Mouse (Mus musculus) neural tube, embryonic 14.5 days (tissue): ENCODE measurements around the gene Myb. TPM values are rescaled to one million over a fixed set of nuclear protein-coding genes. Genes with fewer than 3 reads are reported as not detected.

Source experiments
- ATAC-seq: fragments of 200-750 bp; cut with Nextera tagmentation; 2 replicates; pipeline ENCODE4 v1.8.0; 2017; ENCODE audit warnings: low read depth, mild to moderate bottlenecking, moderate TSS enrichment, moderate library complexity
- H3K27ac ChIP-seq: fragments of 300-500 bp; sonication (generic); 2 replicates; pipeline ENCODE4 v1.5.1; 2014; ENCODE audit warnings: low read depth, mild to moderate bottlenecking, control low read depth, low read length, moderate library complexity, mixed read lengths
- H3K27me3 ChIP-seq: fragments of 300-500 bp; sonication (generic); 2 replicates; pipeline ENCODE4 v1.6.1; 2014; ENCODE audit warnings: low read length; ENCODE audit not compliant: control insufficient read depth, insufficient read depth
- H3K36me3 ChIP-seq: fragments of 300-500 bp; sonication (generic); 2 replicates; pipeline ENCODE4 v1.6.1; 2014; ENCODE audit warnings: low read length, mixed read lengths; ENCODE audit not compliant: control insufficient read depth, insufficient read depth
- H3K4me1 ChIP-seq: fragments of 300-500 bp; sonication (generic); 2 replicates; pipeline ENCODE4 v1.6.1; 2014; ENCODE audit warnings: low read length; ENCODE audit not compliant: control insufficient read depth, insufficient read depth
- H3K4me2 ChIP-seq: fragments of 300-500 bp; sonication (generic); 2 replicates; pipeline ENCODE4 v1.6.1; 2014; ENCODE audit warnings: mild to moderate bottlenecking, low read depth, low read length, control low read depth
- H3K4me3 ChIP-seq: fragments of 300-500 bp; sonication (generic); 2 replicates; pipeline ENCODE4 v1.5.1; 2014; ENCODE audit warnings: low read depth, low read length, control low read depth, mixed read lengths
- H3K9ac ChIP-seq: fragments of 300-500 bp; sonication (generic); replicated peaks from 2 replicates; pipeline ENCODE4 v1.6.1; 2014; ENCODE audit warnings: low read depth, mild to moderate bottlenecking, control low read depth, low read length, mixed read lengths
- H3K9me3 ChIP-seq: fragments of 300-500 bp; sonication (generic); 2 replicates; pipeline ENCODE4 v1.6.1; 2016; ENCODE audit warnings: low read length; ENCODE audit not compliant: control insufficient read depth
- WGBS: fragments of 180-500 bp; shearing (Covaris S2); extraction: QIAGEN DNeasy Blood & Tissue Kit; methylation state at CpG from one replicate; pipeline ENCODE4 v1.1.7; 2014; 5-methylcytosine and 5-hydroxymethylcytosine counted together
- polyA plus RNA-seq: library from polyadenylated mRNA; unstranded; fragments of >200 nt; fragmentation: Nextera tagmentation; extraction: Ambion mirVana; gene quantifications from 2 replicates; pipeline ENCODE4 v1.2.1, GENCODE M21; 2014

The Myb gene
- polyA plus RNA-seq, 1 experiment from 2014 or later = 2.3 TPM

- 87% methylated on average over 5 of the region's 5 CpGs for WGBS
- no peaks in the 10 kb centered on the region for H3K27me3 ChIP-seq
- no peaks in the 10 kb centered on the region for H3K36me3 ChIP-seq
- no peak overlapping the region for H3K4me3 ChIP-seq
- no peak overlapping the region for H3K9ac ChIP-seq
- no peaks in the 10 kb centered on the region for H3K4me1 ChIP-seq
- H3K27ac ChIP-seq = no peak overlapping the region
- no peaks in the 10 kb centered on the region for H3K9me3 ChIP-seq
- no peak; the same call in 1 of the 2 replicates for ATAC-seq
- no peak overlapping the region for H3K4me2 ChIP-seq
Measured at GRCm38 (mm10) chr10:21186733-21187132, 25.9 kb upstream of the Myb start.

GRCm38 (mm10) chr10:21178711-21179110, 17.9 kb upstream of the Myb start:
- H3K4me2 ChIP-seq = no peak overlapping the region
- 38% methylated on average over 5 of the region's 5 CpGs for WGBS
- H3K27me3 ChIP-seq = no peaks in the 10 kb centered on the region
- no peaks in the 10 kb centered on the region for H3K36me3 ChIP-seq
- no peaks in the 10 kb centered on the region for H3K4me1 ChIP-seq
- ATAC-seq = no peak
- H3K9ac ChIP-seq = no peak overlapping the region
- no peaks in the 10 kb centered on the region for H3K9me3 ChIP-seq
- H3K4me3 ChIP-seq = no peak overlapping the region
- no peak overlapping the region for H3K27ac ChIP-seq

GRCm38 (mm10) chr10:21178281-21178680, 17.5 kb upstream of the Myb start:
- no peaks in the 10 kb centered on the region for H3K4me1 ChIP-seq
- H3K36me3 ChIP-seq = no peaks in the 10 kb centered on the region
- WGBS = 80% methylated on average over 10 of the region's 10 CpGs
- no peak overlapping the region for H3K4me2 ChIP-seq
- no peak overlapping the region for H3K4me3 ChIP-seq
- ATAC-seq = no peak
- H3K9ac ChIP-seq = no peak overlapping the region
- no peaks in the 10 kb centered on the region for H3K9me3 ChIP-seq
- no peak overlapping the region for H3K27ac ChIP-seq
- H3K27me3 ChIP-seq = no peaks in the 10 kb centered on the region

GRCm38 (mm10) chr10:21172650-21173200, 11.9 kb upstream of the Myb start:
- no peaks in the 10 kb centered on the region for H3K4me1 ChIP-seq
- no peaks in the 10 kb centered on the region for H3K27me3 ChIP-seq
- no peak overlapping the region for H3K9ac ChIP-seq
- H3K4me2 ChIP-seq = no peak overlapping the region
- no peak overlapping the region for H3K4me3 ChIP-seq
- WGBS = 83% methylated on average over 4 of the region's 4 CpGs
- H3K9me3 ChIP-seq = no peaks in the 10 kb centered on the region
- no peaks in the 10 kb centered on the region for H3K36me3 ChIP-seq
- no peak for ATAC-seq
- H3K27ac ChIP-seq = no peak overlapping the region

GRCm38 (mm10) chr10:21168466-21168865, 7.7 kb upstream of the Myb start:
- H3K9me3 ChIP-seq = no peaks in the 10 kb centered on the region
- H3K4me2 ChIP-seq = no peak overlapping the region
- H3K27ac ChIP-seq = no peak overlapping the region
- no peaks in the 10 kb centered on the region for H3K4me1 ChIP-seq
- no peak overlapping the region for H3K9ac ChIP-seq
- no peak overlapping the region for H3K4me3 ChIP-seq
- no peak for ATAC-seq
- no peaks in the 10 kb centered on the region for H3K27me3 ChIP-seq
- WGBS = 93% methylated on average over 8 of the region's 8 CpGs
- no peaks in the 10 kb centered on the region for H3K36me3 ChIP-seq

GRCm38 (mm10) chr10:21167842-21168241, 7.1 kb upstream of the Myb start:
- 92% methylated on average over 6 of the region's 6 CpGs for WGBS
- no peaks in the 10 kb centered on the region for H3K36me3 ChIP-seq
- H3K4me2 ChIP-seq = no peak overlapping the region
- no peak overlapping the region for H3K4me3 ChIP-seq
- no peaks in the 10 kb centered on the region for H3K27me3 ChIP-seq
- H3K9ac ChIP-seq = no peak overlapping the region
- H3K9me3 ChIP-seq = no peaks in the 10 kb centered on the region
- no peak for ATAC-seq
- H3K4me1 ChIP-seq = no peaks in the 10 kb centered on the region
- no peak overlapping the region for H3K27ac ChIP-seq

- WGBS = 86% methylated on average over 5 of the region's 5 CpGs
- Histone ChIP-seq H3K36me3 (no peaks in the 10 kb centered on the region), H3K27me3 (peaks cover 4% of the 10 kb centered on the region; the same call in 1 of the 2 replicates), H3K27ac (no peak overlapping the region), H3K4me1 (no peaks in the 10 kb centered on the region), H3K4me3 (no peak overlapping the region), H3K9me3 (no peaks in the 10 kb centered on the region), H3K9ac (no peak overlapping the region), H3K4me2 (no peak overlapping the region)
- no peak for ATAC-seq
Measured at GRCm38 (mm10) chr10:21167165-21167564, 6.4 kb upstream of the Myb start.

- no peak overlapping the region for H3K27ac ChIP-seq
- no peaks in the 10 kb centered on the region for H3K4me1 ChIP-seq
- no peaks in the 10 kb centered on the region for H3K9me3 ChIP-seq
- no peaks in the 10 kb centered on the region for H3K36me3 ChIP-seq
- peaks cover 6% of the 10 kb centered on the region; the same call in 1 of the 2 replicates for H3K27me3 ChIP-seq
- H3K4me2 ChIP-seq = no peak overlapping the region
- no peak overlapping the region for H3K4me3 ChIP-seq
- WGBS = 85% methylated on average over 4 of the region's 4 CpGs
- no peak overlapping the region for H3K9ac ChIP-seq
- no peak for ATAC-seq
Measured at GRCm38 (mm10) chr10:21165411-21165810, 4.6 kb upstream of the Myb start.

- 49% methylated on average over 3 of the region's 3 CpGs for WGBS
- Histone ChIP-seq H3K36me3 (no peaks in the 10 kb centered on the region), H3K4me2 (no peak overlapping the region), H3K9ac (no peak overlapping the region), H3K27ac (no peak overlapping the region), H3K9me3 (no peaks in the 10 kb centered on the region), H3K4me3 (no peak overlapping the region), H3K27me3 (peaks cover 22% of the 10 kb centered on the region), H3K4me1 (peaks cover 7% of the 10 kb centered on the region)
- ATAC-seq = no peak
Measured at GRCm38 (mm10) chr10:21162124-21162523, 1.3 kb upstream of the Myb start.
